Mouse (Mus musculus) erythroblast, embryonic 14.5 days (primary cell): ENCODE results near the gene Ccdc14. TPM values are rescaled to one million over a fixed set of nuclear protein-coding genes. Genes with fewer than 3 reads are reported as not detected.
"Not testable (repeated sequence)": the region's sequence is repeated elsewhere in the genome, so short reads cannot be mapped to it uniquely, and the experiment has no call there.

ENCODE experiments used
- H3K27me3 ChIP-seq: 2 replicates; pipeline ENCODE4 v1.6.1; 2012; ENCODE audit warnings: inconsistent platforms; ENCODE audit not compliant: control insufficient read depth
- H3K36me3 ChIP-seq: 2 replicates; pipeline ENCODE4 v1.6.1; 2012; ENCODE audit warnings: mild to moderate bottlenecking, inconsistent platforms; ENCODE audit not compliant: control insufficient read depth
- H3K4me1 ChIP-seq: 2 replicates; pipeline ENCODE4 v1.6.1; 2012; ENCODE audit warnings: inconsistent platforms; ENCODE audit not compliant: control insufficient read depth
- H3K4me3 ChIP-seq: replicated peaks from 2 replicates; pipeline ENCODE3; 2012; ENCODE audit warnings: moderate library complexity, mild to moderate bottlenecking, inconsistent platforms
- H3K9me3 ChIP-seq: 2 replicates; pipeline ENCODE4 v1.6.1; 2012; ENCODE audit warnings: low read length, inconsistent platforms, mixed read lengths; ENCODE audit not compliant: control insufficient read depth
- GATA1 ChIP-seq: IDR thresholded peaks from 2 replicates; pipeline ENCODE4 v1.6.1; 2012; ENCODE audit warnings: low read length, inconsistent platforms, mixed read lengths
- TAL1 ChIP-seq: IDR thresholded peaks from 3 replicates; pipeline ENCODE4 v1.6.1; 2012; ENCODE audit warnings: low read length, inconsistent platforms, mixed read lengths
- polyA plus RNA-seq: library from polyadenylated mRNA; stranded (reverse); fragments of >175 nt; gene quantifications from 2 replicates; pipeline ENCODE4 v1.2.3, GENCODE M21; 2012

Ccdc14 gene
- polyA plus RNA-seq, 1 experiment: 0.02 TPM

- H3K4me1 ChIP-seq: no peaks in the 10 kb centered on the region
- H3K9me3 ChIP-seq: no peaks in the 10 kb centered on the region
- no peak for TF ChIP-seq TAL1
- TF ChIP-seq GATA1: no peak
- no peak overlapping the region for H3K4me3 ChIP-seq
- peaks cover 53% of the 10 kb centered on the region for H3K36me3 ChIP-seq
- H3K27me3 ChIP-seq: no peaks in the 10 kb centered on the region
Observed at GRCm38 (mm10) chr16:34700828-34701216, 10.4 kb downstream of the Ccdc14 start.

DNA sequence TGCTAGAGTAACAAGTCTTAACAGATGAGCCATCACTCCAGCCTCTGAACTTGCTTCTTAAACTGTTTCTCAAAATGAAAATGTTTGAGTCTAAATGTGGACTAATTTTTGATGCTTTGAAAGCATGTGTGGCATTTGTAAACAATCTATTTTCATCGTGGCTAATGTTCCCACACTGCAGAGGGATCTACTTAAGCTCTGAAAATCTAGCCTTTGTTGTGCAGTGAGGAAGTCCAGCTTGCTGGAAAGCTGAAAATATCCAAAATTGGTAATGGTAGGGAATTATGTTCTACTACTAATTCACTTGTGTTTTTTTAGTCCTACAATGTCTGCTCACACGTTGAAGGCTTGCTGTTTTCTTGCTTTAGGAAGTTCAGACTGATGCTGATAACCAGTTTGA is 15.6 kb downstream of the Ccdc14 start:
- Histone ChIP-seq H3K27me3 (no peaks in the 10 kb centered on the region), H3K36me3 (peaks cover 54% of the 10 kb centered on the region), H3K9me3 (no peaks in the 10 kb centered on the region), H3K4me1 (no peaks in the 10 kb centered on the region), H3K4me3 (no peak overlapping the region)
- TF ChIP-seq TAL1: no peak
- TF ChIP-seq GATA1: no peak

DNA sequence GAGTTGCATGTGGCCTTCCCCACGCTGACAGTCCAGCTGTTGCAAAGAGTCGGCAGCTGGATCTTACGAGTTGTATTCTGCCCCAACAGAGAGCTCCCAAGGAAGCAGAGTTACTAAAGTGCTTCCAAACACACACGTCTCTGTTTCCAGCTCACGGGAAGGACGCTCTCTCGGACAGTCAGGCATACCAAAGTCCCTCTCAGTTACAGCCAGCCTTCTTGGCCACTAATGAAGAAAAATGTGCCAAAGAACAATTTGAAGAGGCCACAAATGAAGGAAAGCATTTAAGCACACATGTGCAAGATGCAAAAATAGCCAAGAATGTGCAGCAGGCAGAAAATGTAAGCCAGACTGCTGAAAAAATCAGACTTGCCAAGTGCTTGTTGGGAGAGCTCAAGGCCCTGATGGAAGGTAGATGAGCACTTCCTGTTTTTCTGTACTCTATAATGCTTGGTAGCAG is 16.1 kb downstream of the Ccdc14 start:
- H3K36me3 ChIP-seq: peaks cover 51% of the 10 kb centered on the region
- H3K4me1 ChIP-seq: no peaks in the 10 kb centered on the region

GRCm38 (mm10) chr16:34711481-34711880 is 21.1 kb downstream of the Ccdc14 start:
- Histone ChIP-seq H3K36me3 (peaks cover 39% of the 10 kb centered on the region), H3K4me3 (no peak overlapping the region), H3K4me1 (no peaks in the 10 kb centered on the region), H3K9me3 (no peaks in the 10 kb centered on the region), H3K27me3 (no peaks in the 10 kb centered on the region)
- TF ChIP-seq TAL1 (no peak), GATA1 (no peak)

More for the DNA sequence above, 16.1 kb downstream of the Ccdc14 start:
- TF ChIP-seq TAL1: no peak
- no peak for TF ChIP-seq GATA1
- Histone ChIP-seq H3K27me3 (no peaks in the 10 kb centered on the region), H3K9me3 (no peaks in the 10 kb centered on the region), H3K4me3 (no peak overlapping the region)

DNA sequence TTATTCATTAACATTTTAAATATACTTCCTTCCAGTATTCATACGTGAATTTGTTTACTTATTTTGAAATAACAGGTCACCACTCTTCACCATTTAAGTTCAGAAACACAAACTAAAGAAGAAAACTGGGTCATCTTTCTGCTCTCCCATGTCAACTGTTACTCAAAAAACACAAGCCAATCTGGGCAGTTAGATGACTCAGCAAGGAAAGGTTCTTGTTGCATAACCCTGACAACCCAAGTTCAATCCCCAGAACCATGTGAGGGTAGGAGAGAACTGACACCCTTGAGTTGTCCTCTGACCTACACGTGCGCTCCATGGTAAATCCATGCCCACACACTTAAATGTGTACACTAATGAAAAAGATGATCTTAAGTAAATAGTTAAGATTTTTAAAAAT is 34.7 kb downstream of the Ccdc14 start:
- H3K4me3 ChIP-seq: no peak overlapping the region
- H3K27me3 ChIP-seq: no peaks in the 10 kb centered on the region
- no peaks in the 10 kb centered on the region for H3K4me1 ChIP-seq
- H3K36me3 ChIP-seq: peaks cover 27% of the 10 kb centered on the region
- TF ChIP-seq TAL1: no peak
- no peak for TF ChIP-seq GATA1
- no peaks in the 10 kb centered on the region for H3K9me3 ChIP-seq

GRCm38 (mm10) chr16:34728610-34729009 is 38.2 kb downstream of the Ccdc14 start:
- not testable (repeated sequence) for H3K4me3 ChIP-seq, H3K4me1 ChIP-seq, H3K27me3 ChIP-seq, H3K36me3 ChIP-seq, H3K9me3 ChIP-seq

DNA sequence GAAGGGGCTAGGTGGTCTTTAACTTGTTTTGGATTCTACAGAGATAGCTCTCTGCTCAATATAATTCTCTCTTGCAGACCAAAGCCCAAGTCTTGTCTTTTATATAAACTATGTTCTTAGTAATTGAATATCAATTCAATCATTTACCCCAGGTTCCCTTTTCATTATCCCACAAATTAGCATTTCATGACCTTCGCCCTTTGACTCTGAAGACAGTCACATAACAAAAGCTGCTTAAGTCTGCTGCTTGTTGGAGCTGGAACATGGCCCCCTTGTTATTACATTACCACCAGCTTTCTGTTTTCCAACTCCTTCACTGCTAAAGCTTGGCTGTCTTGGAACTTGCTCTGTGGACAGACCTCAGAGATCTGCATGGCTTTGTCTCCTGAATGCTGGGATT is 39.0 kb downstream of the Ccdc14 start:
- Histone ChIP-seq H3K27me3 (no peaks in the 10 kb centered on the region), H3K9me3 (no peaks in the 10 kb centered on the region), H3K4me3 (no peak overlapping the region), H3K36me3 (peaks cover 8% of the 10 kb centered on the region), H3K4me1 (no peaks in the 10 kb centered on the region)
- TF ChIP-seq TAL1 (no peak), GATA1 (no peak)

DNA sequence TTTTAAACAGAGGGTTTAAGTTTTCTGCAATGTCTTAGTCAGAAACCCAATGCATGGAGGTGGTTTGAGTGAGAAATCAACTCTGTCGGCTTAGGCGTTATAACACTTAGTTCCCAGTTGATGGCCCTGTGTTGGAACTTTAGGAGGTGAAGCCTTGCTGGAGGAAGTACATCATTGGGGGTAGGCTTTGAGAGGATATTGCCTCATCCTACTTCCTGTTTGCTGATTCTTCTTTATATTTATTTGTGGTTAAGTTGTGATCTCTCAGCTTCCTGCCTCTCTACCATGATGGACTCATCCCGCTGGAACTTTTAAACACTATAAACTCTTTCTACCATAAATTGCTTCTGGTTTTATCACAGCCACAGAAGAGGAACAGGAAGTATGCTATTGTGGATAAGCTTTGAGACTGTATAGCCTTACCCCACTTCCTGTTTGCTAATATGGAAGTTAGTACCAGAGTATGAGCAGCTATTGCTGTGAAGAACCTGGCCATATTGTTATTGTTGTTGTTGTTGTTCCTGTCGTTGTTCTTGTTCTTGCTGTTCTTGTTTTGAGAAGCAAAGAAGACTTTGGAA is 48.3 kb downstream of the Ccdc14 start:
- H3K4me3 ChIP-seq: no peak overlapping the region
- TF ChIP-seq GATA1 (no peak), TAL1 (no peak)
- H3K36me3 ChIP-seq: no peaks in the 10 kb centered on the region

GRCm38 (mm10) chr16:34742930-34743329 is 52.5 kb downstream of the Ccdc14 start:
- no peaks in the 10 kb centered on the region for H3K9me3 ChIP-seq
- peaks cover 39% of the 10 kb centered on the region for H3K27me3 ChIP-seq
- peaks cover 5% of the 10 kb centered on the region for H3K4me1 ChIP-seq
- H3K36me3 ChIP-seq: no peaks in the 10 kb centered on the region
- no peak overlapping the region for H3K4me3 ChIP-seq
- TF ChIP-seq GATA1 (no peak), TAL1 (no peak)

More for the DNA sequence above, 48.3 kb downstream of the Ccdc14 start:
- Histone ChIP-seq H3K9me3 (no peaks in the 10 kb centered on the region), H3K4me1 (no peaks in the 10 kb centered on the region; the same call in 1 of the 2 replicates), H3K27me3 (peaks cover 4% of the 10 kb centered on the region; the same call in 1 of the 2 replicates)

GRCm38 (mm10) chr16:34745065-34745585 is 54.7 kb downstream of the Ccdc14 start, which contains the start of gene Mylk:
Mylk (plus strand) TSS chr16:34745210.
- H3K36me3 ChIP-seq: no peaks in the 10 kb centered on the region

More at GRCm38 (mm10) chr16:34745065-34745585, 54.7 kb downstream of the Ccdc14 start, which contains the start of gene Mylk:
- TF ChIP-seq GATA1: no peak
- no peak for TF ChIP-seq TAL1
- H3K27me3 ChIP-seq: peaks cover 42% of the 10 kb centered on the region
- H3K4me3 ChIP-seq: peak within 1 kb of the TSS; percentile 22
- H3K4me1 ChIP-seq: peaks cover 5% of the 10 kb centered on the region
- no peaks in the 10 kb centered on the region for H3K9me3 ChIP-seq
